Mouse (Mus musculus): Measurements from ENCODE around the gene Ftcd.

- TF ChIP-seq CTCF (IDR thresholded peaks at IDR 0.05; ENCODE audit: low read depth) (no peak), EP300 (IDR thresholded peaks at IDR 0.05; ENCODE audit: low read depth) (no peak)
Observed at GRCm38 (mm10) chr10:76576920-76577319, 1.5 kb downstream of the Ftcd start.
